Mouse (Mus musculus) midbrain, embryonic 13.5 days (tissue): ENCODE results near the gene Klhl15. TPM values are rescaled to one million over a fixed set of nuclear protein-coding genes. Genes with fewer than 3 reads are reported as not detected.

Experiments used
- ATAC-seq: fragments of 200-750 bp; cut with Nextera tagmentation; 2 replicates; pipeline ENCODE4 v1.8.0; 2017; ENCODE audit warnings: mild to moderate bottlenecking, moderate TSS enrichment, moderate library complexity
- H3K27ac ChIP-seq: fragments of 300-500 bp; sonication (generic); 2 replicates; pipeline ENCODE4 v1.5.1; 2015; ENCODE audit warnings: inconsistent platforms, mild to moderate bottlenecking, moderate library complexity
- H3K27me3 ChIP-seq: fragments of 300-500 bp; sonication (generic); 2 replicates; pipeline ENCODE4 v1.6.1; 2015; ENCODE audit warnings: mild to moderate bottlenecking, inconsistent platforms
- H3K36me3 ChIP-seq: fragments of 300-500 bp; sonication (generic); 2 replicates; pipeline ENCODE4 v1.6.1; 2015; ENCODE audit warnings: mild to moderate bottlenecking, inconsistent platforms
- H3K4me1 ChIP-seq: fragments of 300-500 bp; sonication (generic); replicated peaks from 2 replicates; pipeline ENCODE4 v1.6.1; 2015; ENCODE audit warnings: inconsistent platforms
- H3K4me2 ChIP-seq: fragments of 300-500 bp; sonication (generic); replicated peaks from 2 replicates; pipeline ENCODE4 v1.6.1; 2015; ENCODE audit warnings: moderate library complexity, mild to moderate bottlenecking, inconsistent platforms
- H3K4me3 ChIP-seq: fragments of 300-500 bp; sonication (generic); replicated peaks from 2 replicates; pipeline ENCODE4 v1.5.1; 2015; ENCODE audit warnings: mild to moderate bottlenecking, inconsistent platforms
- H3K9ac ChIP-seq: fragments of 300-500 bp; sonication (generic); replicated peaks from 2 replicates; pipeline ENCODE4 v1.6.1; 2015; ENCODE audit warnings: mild to moderate bottlenecking, inconsistent platforms
- H3K9me3 ChIP-seq: fragments of 300-500 bp; sonication (generic); 2 replicates; pipeline ENCODE4 v1.6.1; 2016; ENCODE audit warnings: mild to moderate bottlenecking, inconsistent platforms
- WGBS: fragments of 180-500 bp; shearing (Covaris S2); methylation state at CpG from one replicate; pipeline ENCODE4 v1.1.7; 2015; 5-methylcytosine and 5-hydroxymethylcytosine counted together
- microRNA-seq: library from miRNA; unstranded; fragments of <30 nt; microRNA quantifications from one replicate; pipeline ENCODE4, GENCODE M21; 2016
- polyA plus RNA-seq: library from polyadenylated mRNA; unstranded; fragments of >200 nt; fragmentation: Nextera tagmentation; extraction: Ambion mirVana; gene quantifications from 2 replicates; pipeline ENCODE4 v1.2.1, GENCODE M21; 2015

Gene Klhl15
- polyA plus RNA-seq, 1 experiment from 2014 or later = 11.1 TPM

DNA sequence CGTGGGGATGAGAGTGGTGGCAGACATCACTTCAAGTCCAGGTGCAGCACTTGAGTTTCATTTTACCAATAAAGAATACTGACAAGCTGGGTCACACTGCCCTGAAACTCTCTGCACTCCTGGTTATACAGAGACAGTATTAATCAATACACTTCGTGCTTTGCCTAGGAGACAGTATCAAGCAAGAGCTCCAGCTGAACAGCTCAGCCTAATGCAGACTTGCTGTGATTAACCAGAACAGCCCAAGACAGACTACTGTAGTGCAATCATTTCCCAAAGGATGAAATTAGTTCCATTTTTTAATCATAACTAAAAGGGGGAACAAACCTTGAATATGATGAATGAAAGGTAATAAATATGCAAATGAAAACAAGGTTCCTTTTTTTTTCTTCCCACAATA lies 68.5 kb downstream of the Klhl15 start:
- WGBS = 54% methylated on average over 2 of the region's 2 CpGs
- Histone ChIP-seq H3K36me3 (no peaks in the 10 kb centered on the region), H3K9ac (no peak overlapping the region), H3K27me3 (peaks cover 60% of the 10 kb centered on the region), H3K4me1 (no peaks in the 10 kb centered on the region), H3K27ac (no peak overlapping the region), H3K9me3 (no peaks in the 10 kb centered on the region), H3K4me2 (no peak overlapping the region), H3K4me3 (no peak overlapping the region)
- ATAC-seq = no peak

DNA sequence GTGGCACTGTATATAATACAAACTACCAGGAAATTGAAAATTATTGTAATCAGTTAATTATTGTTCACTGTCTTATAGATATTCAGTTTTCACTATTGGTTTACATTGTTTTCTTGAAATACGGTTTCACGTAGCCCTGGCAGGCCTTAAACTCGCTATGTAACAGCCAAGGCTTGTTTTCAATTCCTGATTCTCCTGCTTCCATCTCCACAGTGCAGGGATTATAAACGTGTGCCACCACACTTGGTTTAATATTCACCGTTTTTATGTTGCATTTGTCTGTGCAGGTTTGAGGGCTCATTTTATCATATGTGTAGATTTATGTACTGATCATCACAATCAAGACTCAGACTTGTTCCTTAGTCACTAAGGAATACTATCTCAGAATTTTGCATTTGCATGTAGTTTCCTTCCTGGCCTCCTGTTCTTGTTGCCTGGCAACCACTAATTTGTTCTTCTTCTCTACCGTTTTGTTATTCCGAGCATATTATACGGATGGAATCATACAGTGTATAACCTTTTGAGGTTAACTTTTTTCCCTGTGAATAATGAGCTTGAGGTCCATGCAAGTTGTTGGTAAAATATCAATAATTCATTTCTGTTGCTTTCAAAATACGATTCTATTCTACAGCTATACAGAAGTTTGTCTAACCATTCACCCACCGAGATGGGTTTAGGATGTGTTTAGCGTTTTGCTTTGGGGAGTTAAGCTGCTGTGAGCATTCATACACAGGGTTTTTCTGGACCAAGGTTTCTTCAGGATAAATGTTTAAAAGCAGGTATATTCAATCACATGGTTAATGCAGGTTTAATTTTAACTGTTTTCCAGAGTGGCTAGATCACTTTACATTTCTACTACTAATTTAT lies 86.9 kb downstream of the Klhl15 start:
- no peak overlapping the region for H3K9ac ChIP-seq
- no peaks in the 10 kb centered on the region for H3K36me3 ChIP-seq
- WGBS = 63% methylated on average over 11 of the region's 11 CpGs
- no peak overlapping the region; the same call in 1 of the 2 replicates for H3K27ac ChIP-seq
- no peaks in the 10 kb centered on the region for H3K9me3 ChIP-seq
- no peak overlapping the region for H3K4me2 ChIP-seq
- no peaks in the 10 kb centered on the region for H3K4me1 ChIP-seq
- H3K4me3 ChIP-seq = no peak overlapping the region
- H3K27me3 ChIP-seq = peaks cover 65% of the 10 kb centered on the region
- peak; percentile 65 for ATAC-seq

Small RNAs within 50 kb of the gene (microRNA-seq; reads per million reads assigned to microRNA genes)
- not detected for gene Mir7673

Other genes starting within 250 kb of the Klhl15 start
- 29.7 and 31.0 TPM in 2 replicates for gene Zfx, start 110.9 kb upstream of the Klhl15 start, polyA plus RNA-seq
- 98.2 and 103 TPM in 2 replicates for gene Eif2s3x, start 21.7 kb upstream of the Klhl15 start, polyA plus RNA-seq
- gene Fam90a1b, start 132.2 kb downstream of the Klhl15 start, polyA plus RNA-seq = 0.10 and 0.15 TPM in 2 replicates
- 128 and 135 TPM in 2 replicates for gene Apoo, start 132.5 kb downstream of the Klhl15 start, polyA plus RNA-seq